Mouse (Mus musculus): ENCODE data around the gene Gm9857.
A peak's percentile ranks its signal among the peaks of the same experiment; 100 is the strongest.

The Gm9857 gene

DNA sequence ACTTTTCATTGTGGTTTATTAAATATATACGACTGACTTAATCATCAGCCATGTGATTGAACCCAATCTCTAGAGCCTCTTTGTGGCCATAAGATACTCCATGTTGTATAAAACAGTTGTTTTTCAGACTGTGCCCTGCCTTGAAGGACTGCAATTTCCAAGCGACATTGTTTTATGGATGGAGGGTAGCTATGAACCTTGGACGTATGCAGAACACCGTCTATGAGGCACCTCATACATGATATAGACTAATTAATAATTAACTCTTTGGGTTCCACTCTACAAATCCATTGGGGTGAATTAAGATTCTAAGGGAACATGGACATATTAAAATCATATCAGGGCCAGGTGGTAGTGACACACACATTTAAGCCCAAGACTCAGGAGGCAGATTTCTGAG, 14.6 kb downstream of the Gm9857 start:
- DNase-seq (ENCODE audit: low spot score) = no peak

DNA sequence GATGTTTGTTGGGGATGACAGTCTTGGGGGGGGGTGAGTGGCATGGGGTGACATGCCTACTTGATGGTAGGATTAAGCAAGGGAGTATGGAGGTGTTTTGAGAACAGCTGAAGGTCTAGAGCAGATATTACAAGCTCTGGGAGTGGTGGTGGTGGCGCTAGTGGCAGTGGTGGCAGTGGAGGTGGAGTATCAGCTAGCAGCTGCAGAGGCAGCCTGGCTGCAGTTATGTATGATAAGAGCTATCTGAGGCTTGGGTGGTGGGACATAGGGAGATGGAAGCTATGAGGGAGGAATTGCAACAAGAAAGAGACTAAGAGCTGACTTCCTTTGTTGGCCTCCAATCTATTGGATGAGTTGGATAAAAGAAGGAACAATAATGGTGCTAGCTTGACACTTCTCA, 18.4 kb downstream of the Gm9857 start:
- DNase-seq (ENCODE audit: low spot score) = no peak

DNA sequence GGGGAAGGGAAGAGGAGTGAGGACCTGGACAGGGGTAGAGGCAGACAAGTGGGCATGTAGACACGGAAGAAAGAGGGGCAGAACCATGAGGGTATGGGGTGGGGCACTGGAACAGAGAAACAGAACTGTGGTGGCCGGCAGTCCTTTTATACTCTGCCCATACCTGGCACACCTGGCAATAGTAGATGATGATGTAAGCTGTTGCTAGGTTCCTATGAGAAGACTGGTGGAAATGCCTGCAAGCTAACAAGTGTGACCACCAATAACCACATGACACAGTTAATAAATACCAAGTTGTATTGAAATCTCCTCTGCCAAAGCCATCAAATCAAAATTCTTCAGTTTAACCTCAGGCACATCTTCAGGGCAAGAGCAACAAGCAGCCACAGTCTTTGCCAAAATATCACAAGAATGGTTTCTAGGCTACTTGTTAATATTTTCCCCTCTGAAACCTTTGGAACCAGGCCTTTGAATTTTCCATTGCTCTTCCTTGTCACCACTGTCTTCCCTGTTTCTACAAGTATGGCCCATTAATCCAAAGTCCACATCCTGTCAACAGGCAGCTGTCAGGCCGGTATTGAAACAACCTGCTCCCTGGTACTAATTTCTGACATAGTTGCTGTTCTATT, 19.7 kb downstream of the Gm9857 start:
- no peak for DNase-seq (ENCODE audit: low spot score)

DNA sequence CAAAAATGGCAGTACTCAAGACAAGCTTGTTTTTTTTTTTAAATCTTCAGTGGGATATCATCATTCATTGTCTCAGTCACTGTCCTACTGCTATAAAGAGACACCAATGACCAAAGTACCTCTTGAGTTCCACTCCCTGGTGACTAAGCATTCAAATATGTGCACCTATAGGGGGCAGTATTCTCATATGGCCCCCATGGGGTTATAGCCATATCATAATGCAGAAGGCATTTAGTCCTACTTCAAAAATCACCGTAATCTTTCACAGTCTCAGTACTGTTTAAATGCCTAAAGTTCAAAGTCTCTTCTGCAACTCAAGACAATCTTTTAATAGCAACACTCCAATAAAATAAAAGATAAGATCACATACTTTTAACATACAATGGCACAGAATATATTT, 21.4 kb downstream of the Gm9857 start:
- DNase-seq (ENCODE audit: low spot score) = no peak

DNA sequence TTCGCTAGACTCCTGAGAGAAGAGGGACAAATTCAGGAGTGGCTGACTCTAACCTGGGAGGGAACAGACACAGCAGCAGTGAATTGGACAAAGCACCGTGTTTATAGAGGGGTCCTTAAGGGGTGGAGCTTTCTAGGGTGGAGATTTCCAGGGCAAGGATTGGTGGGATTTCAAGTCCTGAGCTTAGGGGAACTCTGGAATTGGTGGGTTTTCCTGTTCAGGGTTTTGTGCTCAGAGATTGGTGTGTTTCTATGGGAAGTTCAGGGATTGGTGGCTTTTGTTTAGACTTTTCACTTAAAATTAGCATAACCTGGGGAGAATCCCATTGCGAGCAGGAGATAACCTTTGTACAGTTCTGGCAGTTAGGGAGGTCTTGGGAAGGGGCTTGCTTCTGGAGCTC, 22.3 kb downstream of the Gm9857 start:
- no peak for DNase-seq (ENCODE audit: low spot score)

DNA sequence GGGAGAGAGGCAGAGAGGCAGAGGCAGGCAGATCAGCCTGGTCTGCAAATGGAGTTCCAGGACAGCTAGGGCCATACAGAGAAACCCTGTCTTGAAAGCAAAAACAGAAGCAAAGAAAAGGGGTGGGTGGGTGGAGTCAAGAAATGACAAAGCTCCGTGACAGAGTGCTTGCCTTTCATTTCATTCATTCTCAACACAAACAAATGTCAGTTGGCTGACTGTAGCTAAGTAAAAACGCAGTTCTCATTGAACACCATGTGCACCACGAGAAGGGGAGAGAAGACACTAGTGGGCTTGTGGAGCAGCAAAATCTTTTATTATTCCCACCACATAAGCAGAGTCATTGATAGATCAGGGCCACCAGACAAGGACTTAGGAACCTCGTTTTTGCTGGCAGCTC, 23.4 kb downstream of the Gm9857 start:
- DNase-seq (ENCODE audit: low spot score) = no peak

DNA sequence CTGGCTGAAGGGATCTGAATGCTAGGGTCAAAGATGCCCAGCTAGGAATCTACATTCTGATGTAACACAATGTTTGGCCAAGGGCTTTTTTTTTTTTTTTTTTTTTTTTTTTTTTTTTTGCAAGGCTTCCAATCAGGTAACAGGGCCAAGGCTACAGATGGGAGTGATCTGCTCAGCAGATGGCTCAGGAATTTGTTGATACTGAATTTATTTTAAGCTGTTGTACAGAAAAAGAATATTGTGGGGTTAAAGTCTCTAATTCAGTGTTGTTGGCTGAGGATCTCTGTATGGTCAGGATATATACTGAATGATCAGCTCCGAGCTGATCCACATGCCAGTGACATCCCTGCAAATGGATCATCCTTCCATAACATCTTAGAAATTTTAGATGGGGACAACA, 24.2 kb downstream of the Gm9857 start:
- DNase-seq (ENCODE audit: low spot score) = no peak

DNA sequence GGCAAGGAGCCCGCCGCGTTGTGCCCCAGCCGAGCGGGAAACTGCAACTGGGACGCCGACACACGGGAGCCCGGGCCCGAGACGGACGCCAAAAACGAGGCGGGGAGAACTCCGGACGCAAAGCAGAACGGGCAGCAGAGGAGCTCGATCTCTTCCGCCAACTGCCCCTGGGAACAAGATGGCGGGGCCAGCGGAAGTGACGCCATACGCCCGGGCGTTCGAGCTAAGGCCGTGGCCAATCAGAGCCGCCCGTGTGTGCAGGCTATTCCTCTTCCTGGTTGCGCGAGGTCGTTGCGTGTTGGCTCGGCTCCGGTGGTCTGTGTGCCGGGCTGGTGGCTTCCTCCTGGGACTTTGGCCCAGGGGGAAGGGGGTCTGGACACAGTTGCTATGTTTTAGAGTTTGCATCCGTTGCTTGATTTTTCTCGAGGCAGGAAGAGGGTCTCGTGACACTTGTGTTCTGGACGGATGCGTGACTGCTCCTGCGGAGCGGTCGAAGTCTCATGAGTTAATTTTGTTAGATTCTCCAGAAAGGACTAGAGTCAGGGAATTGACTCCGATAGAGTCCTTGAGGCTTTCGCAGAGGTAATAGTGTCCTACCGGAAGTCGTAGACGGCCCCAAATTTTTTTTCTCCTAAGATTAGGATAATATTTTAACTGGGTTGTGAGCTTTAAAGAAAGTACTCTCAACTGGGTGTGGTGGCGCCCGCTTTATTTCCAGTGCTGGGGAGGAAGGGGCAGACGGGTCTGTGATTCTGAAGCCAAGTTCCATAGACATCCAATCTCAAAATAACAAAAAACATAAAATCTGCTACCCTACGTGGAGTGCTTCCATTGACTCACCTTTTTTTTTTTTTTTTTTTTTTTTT, 28.5 kb downstream of the Gm9857 start, which contains the start of gene Prpf38b:
Prpf38b (minus strand) TSS at position 180 of the 866 bp plus-strand sequence.
- DNase-seq (ENCODE audit: low spot score) = peak; percentile 90

DNA sequence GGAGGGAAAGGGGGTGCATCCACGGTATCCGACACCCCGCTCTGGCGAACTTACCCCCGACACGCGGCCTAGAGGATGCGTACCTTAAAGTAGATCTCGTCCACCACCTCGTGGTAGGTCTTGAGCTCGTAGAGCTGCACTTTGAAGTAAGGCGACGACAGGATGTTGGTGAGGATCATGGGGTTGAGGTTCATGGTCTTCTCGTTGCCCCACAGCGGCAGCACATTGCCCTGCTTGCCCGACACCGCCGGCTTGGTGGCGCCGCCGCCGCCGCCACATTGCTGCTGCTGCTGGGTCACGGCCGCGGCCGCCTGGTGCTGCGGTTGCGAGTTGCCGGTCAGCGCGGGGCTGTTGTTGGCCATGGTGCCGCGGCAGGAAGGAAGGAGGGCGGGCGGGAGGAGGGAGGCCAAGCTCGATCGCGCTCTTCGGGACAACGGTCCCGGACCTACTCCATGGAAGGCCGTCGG, 29.1 kb downstream of the Gm9857 start:
- DNase-seq (ENCODE audit: low spot score) = peak; percentile 36

DNA sequence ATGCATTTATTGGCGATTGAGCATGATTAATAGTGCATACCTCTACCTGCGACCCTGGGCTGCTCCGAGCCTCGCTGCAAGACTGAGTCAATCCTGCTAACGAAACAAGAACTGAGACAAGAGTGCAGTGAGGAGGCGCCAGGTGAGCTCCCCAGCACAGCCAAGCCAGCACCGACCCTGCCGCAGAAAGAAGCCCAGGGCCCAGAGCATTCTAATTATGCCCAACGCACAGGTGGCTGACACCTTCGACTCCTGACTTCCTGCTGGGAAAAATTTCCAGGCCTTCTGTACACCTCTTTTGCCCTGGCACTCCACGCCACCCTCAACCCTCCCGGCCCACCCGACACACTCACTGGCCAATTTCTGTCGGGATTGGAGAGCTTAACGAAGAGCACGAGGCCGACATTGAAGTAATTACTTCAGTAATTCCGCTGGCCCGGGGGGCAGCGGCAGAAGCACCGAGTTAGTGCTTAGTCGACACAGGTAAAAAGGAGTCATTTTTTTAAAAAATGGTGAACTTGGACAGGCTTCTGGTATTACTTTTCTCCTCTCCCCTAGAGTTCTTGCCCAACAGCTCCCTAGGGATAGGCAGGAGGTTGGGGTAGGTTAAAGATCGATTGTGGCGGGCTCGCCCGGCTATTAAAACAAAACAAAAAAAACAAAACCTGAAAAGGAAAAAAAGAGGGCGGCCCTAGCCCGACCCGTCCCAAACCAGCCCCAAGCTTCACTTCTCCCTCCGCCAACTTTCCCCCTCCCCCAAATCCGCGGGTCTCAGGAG, 29.8 kb downstream of the Gm9857 start:
- no peak for DNase-seq (ENCODE audit: low spot score)

DNA sequence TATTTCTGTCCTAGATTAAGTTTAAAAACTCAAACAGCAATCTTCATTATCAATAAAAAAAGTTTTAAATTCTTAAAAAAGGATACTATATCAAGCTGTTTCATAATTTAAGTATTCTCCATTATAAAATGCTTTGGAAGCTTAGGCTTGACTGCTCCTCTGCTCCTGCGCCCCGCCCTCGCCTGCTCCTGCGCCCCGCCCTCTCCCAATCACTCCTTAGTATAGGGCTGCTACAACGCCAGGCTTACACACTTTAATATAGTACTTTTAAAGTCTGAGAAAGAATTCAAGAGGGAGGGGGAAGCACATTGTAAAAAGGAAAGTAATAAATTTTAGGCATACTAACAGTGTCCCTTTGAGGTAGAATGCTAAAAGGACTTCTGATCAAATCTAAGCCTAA, 37.3 kb downstream of the Gm9857 start:
- no peak for DNase-seq (ENCODE audit: low spot score)

DNA sequence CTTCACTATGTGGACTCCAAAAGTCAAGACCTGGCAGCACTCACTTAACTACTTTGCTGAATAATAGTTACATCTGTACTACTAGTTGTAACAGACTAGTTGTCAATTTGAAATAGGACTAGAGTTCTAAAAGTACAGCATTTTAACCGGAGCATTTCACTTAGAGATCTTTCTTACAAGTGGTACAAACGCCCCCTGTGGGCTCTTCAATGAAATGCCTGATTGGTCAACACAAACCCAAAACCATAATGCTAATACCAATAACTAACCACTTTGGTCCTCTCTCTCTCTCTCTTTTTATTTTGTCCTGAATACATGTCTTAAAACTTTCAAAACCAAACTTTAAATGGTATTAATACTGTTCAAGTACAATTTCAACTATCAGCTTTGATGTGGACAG, 38.2 kb downstream of the Gm9857 start:
- no peak for DNase-seq (ENCODE audit: low spot score)

DNA sequence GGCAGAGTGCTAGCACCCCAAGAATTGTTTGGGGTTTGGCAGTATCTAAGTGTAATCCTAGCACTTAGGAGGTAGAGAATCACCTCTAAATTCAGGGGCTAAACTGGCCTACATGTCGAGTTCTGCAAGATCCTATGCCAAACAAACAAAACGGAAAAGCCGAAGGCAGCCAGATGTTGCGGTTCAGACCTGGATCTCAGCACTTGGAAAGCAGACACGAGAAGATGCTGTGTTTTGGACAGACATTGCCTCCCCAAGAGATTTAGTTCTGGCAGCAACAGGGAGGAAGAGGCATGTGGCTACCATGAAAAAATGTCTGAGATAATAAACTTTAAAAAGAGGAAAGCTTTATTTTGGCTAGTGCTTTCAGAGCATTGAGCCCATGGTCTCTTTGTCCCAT, 39.6 kb downstream of the Gm9857 start:
- DNase-seq (ENCODE audit: low spot score) = no peak

DNA sequence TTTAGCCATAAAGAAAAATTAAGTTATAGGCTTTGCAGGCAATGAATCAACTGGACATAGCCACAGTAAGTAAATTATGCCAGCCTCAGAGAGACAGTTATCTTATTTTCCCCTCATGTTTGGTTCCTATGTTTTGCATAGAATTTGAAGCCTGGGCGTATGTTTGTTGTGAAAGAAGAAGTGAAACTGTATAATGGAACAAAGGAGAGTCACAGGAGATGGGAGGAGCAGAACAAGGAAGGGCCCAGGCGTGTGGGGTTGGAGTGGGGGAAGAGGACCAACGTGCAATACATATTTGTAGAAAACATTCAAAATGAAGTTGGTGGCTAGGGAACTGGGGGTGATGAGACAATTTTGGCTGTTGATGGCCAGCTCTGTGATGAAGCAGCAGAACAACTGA, 40.1 kb downstream of the Gm9857 start:
- no peak for DNase-seq (ENCODE audit: low spot score)

DNA sequence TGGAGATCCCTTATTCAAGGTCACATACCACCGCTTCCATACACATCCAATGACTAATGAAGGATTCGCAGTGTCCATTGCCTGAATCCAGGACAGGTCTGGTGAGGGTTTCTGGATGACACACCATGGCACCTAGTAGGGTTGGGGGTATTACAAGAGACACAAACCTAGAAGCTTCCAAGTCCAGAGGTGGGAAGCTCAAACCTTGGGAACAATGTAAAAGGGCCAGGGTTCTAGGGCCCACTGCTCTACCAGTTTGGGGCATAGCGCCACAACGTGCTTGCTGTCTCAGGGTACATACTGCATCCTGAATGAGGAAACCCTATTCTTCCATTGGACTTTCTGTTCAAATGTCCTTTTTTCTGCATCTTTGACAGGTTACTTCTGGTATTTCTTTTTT, 41.6 kb downstream of the Gm9857 start:
- DNase-seq (ENCODE audit: low spot score) = no peak

DNA sequence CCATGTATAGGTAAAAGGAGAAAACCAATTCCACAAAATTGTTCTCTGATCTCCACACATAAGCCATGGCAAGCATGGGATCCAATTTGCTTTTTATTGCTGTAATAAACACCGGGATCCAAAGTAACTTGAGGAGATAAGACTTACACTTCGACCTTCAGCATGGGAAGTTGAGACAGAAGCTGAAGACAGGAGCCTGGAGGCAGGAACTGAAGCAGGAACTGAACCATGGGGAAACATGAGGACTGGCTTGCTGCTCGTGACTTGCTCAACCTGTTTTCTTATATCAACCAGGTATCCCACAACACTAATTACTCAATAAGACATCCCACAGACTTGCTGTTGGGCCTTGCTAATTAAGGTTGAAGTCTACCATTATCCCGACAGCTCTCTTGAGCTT, 47.3 kb downstream of the Gm9857 start:
- DNase-seq (ENCODE audit: low spot score) = no peak

DNA sequence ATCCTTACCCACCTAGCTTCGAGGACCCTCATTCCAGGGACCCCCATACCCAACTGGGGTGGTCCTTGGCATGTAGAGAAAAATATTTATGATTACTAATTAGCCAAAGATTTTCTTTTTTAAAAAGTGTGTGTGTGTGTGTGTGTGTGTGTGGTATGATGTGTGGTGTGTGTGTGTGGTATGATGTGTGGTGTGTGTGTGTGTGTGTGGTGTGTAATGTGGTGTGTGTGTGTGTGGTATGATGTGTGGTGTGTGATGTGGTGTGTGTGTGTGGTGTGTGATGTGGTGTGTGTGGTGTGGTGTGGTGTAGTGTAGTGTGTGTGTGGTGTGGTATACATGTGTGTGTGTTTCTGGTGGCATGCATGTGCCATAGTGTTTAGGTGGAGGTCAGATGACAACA, 48.2 kb downstream of the Gm9857 start:
- no peak for DNase-seq (ENCODE audit: low spot score)
